Mouse (Mus musculus) olfactory bulb, adult 2 months (tissue): ENCODE results near the gene Ctnna2. TPM values are rescaled to one million over a fixed set of nuclear protein-coding genes. Genes with fewer than 3 reads are reported as not detected.

Source experiments
- H3K27ac ChIP-seq: fragments of 200-500 bp; 2 replicates; pipeline ENCODE4 v1.5.1; 2012; ENCODE audit warnings: low read depth, low read length; ENCODE audit not compliant: insufficient read depth
- H3K4me1 ChIP-seq: fragments of 200-500 bp; 2 replicates; pipeline ENCODE4 v1.6.1; 2012; ENCODE audit warnings: low read length; ENCODE audit not compliant: control insufficient read depth, insufficient read depth
- H3K4me3 ChIP-seq: fragments of 200-500 bp; 2 replicates; pipeline ENCODE4 v1.5.1; 2012; ENCODE audit warnings: mild to moderate bottlenecking, low read depth, low read length, moderate library complexity; ENCODE audit not compliant: insufficient read depth
- CTCF ChIP-seq: fragments of 200-500 bp; IDR thresholded peaks from 2 replicates; pipeline ENCODE4 v1.5.1; 2012; ENCODE audit warnings: low read depth, mild to moderate bottlenecking, low read length, moderate library complexity; ENCODE audit not compliant: insufficient read depth
- POLR2A ChIP-seq: fragments of 200-500 bp; IDR thresholded peaks from 2 replicates; pipeline ENCODE4 v1.6.1; 2012; ENCODE audit warnings: mild to moderate bottlenecking, low read depth, low read length, moderate library complexity; ENCODE audit not compliant: insufficient read depth
- WGBS: fragments of 180-500 bp; shearing (Covaris S2); methylation state at CpG from one replicate; pipeline ENCODE4 v1.1.7; 2018; 5-methylcytosine and 5-hydroxymethylcytosine counted together
- polyA plus RNA-seq: library from polyadenylated mRNA; stranded (reverse); fragments of >200 nt; gene quantifications from 2 replicates; pipeline ENCODE4 v1.2.4, GENCODE M21; 2012; ENCODE audit warnings: low replicate concordance; ENCODE audit not compliant: missing spikeins, insufficient read depth, insufficient read length

Gene Ctnna2
- polyA plus RNA-seq, 1 experiment: not detected

GRCm38 (mm10) chr6:77838653-77839052 is 140.8 kb downstream of the Ctnna2 start:
- no peak for TF ChIP-seq POLR2A
- TF ChIP-seq CTCF: no peak
- no peak overlapping the region for H3K27ac ChIP-seq
- no peaks in the 10 kb centered on the region for H3K4me1 ChIP-seq
- no peak overlapping the region for H3K4me3 ChIP-seq

DNA sequence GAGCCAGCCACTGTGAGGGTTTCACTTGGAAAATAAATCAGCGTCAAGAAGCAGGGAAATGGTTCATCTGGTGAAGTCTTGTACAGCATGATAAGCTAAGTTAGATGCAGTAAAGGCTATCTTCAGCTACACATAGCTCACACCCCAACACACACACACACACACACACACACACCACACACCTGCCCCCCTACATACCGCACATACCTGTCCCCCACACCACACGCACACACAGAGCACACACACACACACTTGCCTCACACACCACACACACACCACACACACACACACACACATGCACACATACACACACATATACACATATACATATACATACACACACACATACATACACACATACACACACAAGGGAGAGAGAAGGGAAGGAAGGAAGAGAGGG is 142.0 kb downstream of the Ctnna2 start:
- no peaks in the 10 kb centered on the region for H3K4me1 ChIP-seq
- WGBS: 93% methylated on average over 3 of the region's 3 CpGs
- H3K4me3 ChIP-seq: no peak overlapping the region
- TF ChIP-seq POLR2A: no peak
- no peak for TF ChIP-seq CTCF
- H3K27ac ChIP-seq: no peak overlapping the region

DNA sequence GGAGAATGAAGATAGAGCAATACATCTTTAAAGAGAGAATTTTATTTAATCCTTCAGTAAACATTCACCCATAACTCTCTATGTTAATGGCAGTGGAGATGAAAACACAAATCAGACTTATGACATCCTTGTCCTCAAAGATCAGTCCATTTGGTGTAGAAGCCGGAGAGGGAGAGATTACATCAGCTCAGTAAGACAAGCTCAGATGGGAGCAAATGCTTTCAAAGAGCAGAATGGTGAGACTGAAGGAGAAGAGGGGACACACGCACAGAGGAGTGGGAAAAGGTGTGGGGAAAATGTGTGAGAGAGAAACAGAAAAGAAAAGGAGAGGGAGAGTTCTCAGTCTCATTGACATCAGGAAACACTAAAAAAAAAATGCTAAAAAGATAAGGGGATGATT is 144.8 kb downstream of the Ctnna2 start:
- H3K4me3 ChIP-seq: no peak overlapping the region
- no peaks in the 10 kb centered on the region for H3K4me1 ChIP-seq
- 91% methylated on average over 2 of the region's 2 CpGs for WGBS
- no peak overlapping the region for H3K27ac ChIP-seq
- TF ChIP-seq POLR2A: no peak
- TF ChIP-seq CTCF: no peak

GRCm38 (mm10) chr6:77827526-77827925 is 152.0 kb downstream of the Ctnna2 start:
- Histone ChIP-seq H3K27ac (no peak overlapping the region), H3K4me3 (no peak overlapping the region), H3K4me1 (no peaks in the 10 kb centered on the region)
- TF ChIP-seq CTCF: no peak
- TF ChIP-seq POLR2A: no peak
- 93% methylated on average over 1 of the region's 1 CpGs for WGBS

- TF ChIP-seq POLR2A (no peak), CTCF (no peak)
- 86% methylated on average over 3 of the region's 3 CpGs for WGBS
- Histone ChIP-seq H3K27ac (no peak overlapping the region), H3K4me1 (no peaks in the 10 kb centered on the region), H3K4me3 (no peak overlapping the region)
Observed at GRCm38 (mm10) chr6:77817116-77817515, 162.4 kb downstream of the Ctnna2 start.

DNA sequence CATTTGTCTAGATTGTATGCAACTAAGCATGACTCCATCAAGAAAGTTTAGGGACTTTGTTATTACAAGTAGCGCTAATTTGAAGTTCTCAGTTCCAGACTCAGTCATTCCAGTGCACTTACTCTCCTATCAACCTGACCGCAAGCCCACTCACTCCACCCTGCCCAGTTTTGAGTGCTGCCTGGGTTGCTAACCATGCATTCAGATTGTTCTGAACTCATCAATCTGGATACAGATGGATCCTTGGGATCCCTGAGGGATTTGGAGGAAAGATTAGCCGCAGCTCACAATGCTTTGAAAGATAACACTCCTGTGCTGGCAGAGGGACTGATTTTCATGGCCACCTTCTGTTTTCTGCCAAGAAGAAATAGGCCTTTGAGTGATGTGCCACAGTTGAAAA is 168.5 kb downstream of the Ctnna2 start:
- Histone ChIP-seq H3K4me3 (no peak overlapping the region), H3K4me1 (no peaks in the 10 kb centered on the region)
- 96% methylated on average over 3 of the region's 3 CpGs for WGBS

DNA sequence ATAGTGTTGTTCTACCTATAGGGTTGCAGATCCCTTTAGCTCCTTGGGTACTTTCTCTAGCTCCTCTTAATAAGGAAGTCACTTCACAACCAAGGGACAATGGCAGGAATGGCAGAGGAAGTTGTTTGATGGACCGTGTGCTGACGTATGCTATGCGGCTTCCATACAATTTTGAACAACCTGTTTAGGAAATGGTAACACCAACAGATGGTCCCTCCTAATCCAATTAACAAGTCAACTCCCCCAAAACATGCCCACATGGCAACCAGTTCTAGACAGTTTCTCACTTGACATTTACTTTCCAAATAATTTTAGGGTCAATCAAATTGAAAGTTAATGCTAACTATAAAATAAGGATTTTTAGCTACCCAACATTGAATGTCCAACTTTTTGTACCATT is 176.9 kb downstream of the Ctnna2 start:
- whole genome bisulfite sequencing: 94% methylated on average over 3 of the region's 3 CpGs
- TF ChIP-seq CTCF (no peak), POLR2A (no peak)
- Histone ChIP-seq H3K27ac (no peak overlapping the region), H3K4me1 (no peaks in the 10 kb centered on the region), H3K4me3 (no peak overlapping the region)

More for the DNA sequence above, 168.5 kb downstream of the Ctnna2 start:
- H3K27ac ChIP-seq: no peak overlapping the region
- no peak for TF ChIP-seq POLR2A
- TF ChIP-seq CTCF: no peak

- H3K27ac ChIP-seq: no peak overlapping the region
- 68% methylated on average over 3 of the region's 3 CpGs for WGBS
- H3K4me3 ChIP-seq: no peak overlapping the region
- no peaks in the 10 kb centered on the region for H3K4me1 ChIP-seq
- TF ChIP-seq CTCF (no peak), POLR2A (no peak)
Observed at GRCm38 (mm10) chr6:77783342-77783741, 196.2 kb downstream of the Ctnna2 start.

GRCm38 (mm10) chr6:77768357-77769103 is 211.0 kb downstream of the Ctnna2 start:
- Histone ChIP-seq H3K27ac (no peak overlapping the region), H3K4me3 (no peak overlapping the region), H3K4me1 (peaks cover 2% of the 10 kb centered on the region; the same call in 1 of the 2 replicates)
- no peak for TF ChIP-seq POLR2A
- TF ChIP-seq CTCF: no peak
- WGBS: 45% methylated on average over 10 of the region's 10 CpGs
